Mouse (Mus musculus): Measurements from ENCODE around the gene Tmem211.

The Tmem211 gene

GRCm38 (mm10) chr5:113221147-113221865, 5.4 kb upstream of the Tmem211 start, which contains the start of gene 2900026A02Rik:
TSS of gene 2900026A02Rik (minus strand) at chr5:113221236.
- TF ChIP-seq GATA4 (IDR thresholded peaks at IDR 0.05; ENCODE audit: insufficient replicate concordance, low read length): no peak

- no peak for TF ChIP-seq GATA4 (IDR thresholded peaks at IDR 0.05; ENCODE audit: insufficient replicate concordance, low read length)
Measured at GRCm38 (mm10) chr5:113223888-113224287, 2.8 kb upstream of the Tmem211 start.

- no peak for TF ChIP-seq GATA4 (IDR thresholded peaks at IDR 0.05; ENCODE audit: insufficient replicate concordance, low read length)
Measured at GRCm38 (mm10) chr5:113225271-113225670, 1.4 kb upstream of the Tmem211 start.

- TF ChIP-seq GATA4 (IDR thresholded peaks at IDR 0.05; ENCODE audit: insufficient replicate concordance, low read length): no peak
Measured at GRCm38 (mm10) chr5:113225686-113226435, 848 bp upstream of the Tmem211 start.

- TF ChIP-seq GATA4 (IDR thresholded peaks at IDR 0.05; ENCODE audit: insufficient replicate concordance, low read length): no peak
Measured at GRCm38 (mm10) chr5:113230196-113230595, 3.5 kb downstream of the Tmem211 start.

- TF ChIP-seq GATA4 (IDR thresholded peaks at IDR 0.05; ENCODE audit: insufficient replicate concordance, low read length): no peak
Measured at GRCm38 (mm10) chr5:113249263-113249930, 22.7 kb downstream of the Tmem211 start.

- no peak for TF ChIP-seq GATA4 (IDR thresholded peaks at IDR 0.05; ENCODE audit: insufficient replicate concordance, low read length)
Measured at GRCm38 (mm10) chr5:113250806-113251205, 24.1 kb downstream of the Tmem211 start.

- no peak for TF ChIP-seq GATA4 (IDR thresholded peaks at IDR 0.05; ENCODE audit: insufficient replicate concordance, low read length)
Measured at GRCm38 (mm10) chr5:113265637-113266036, 38.9 kb downstream of the Tmem211 start.

- no peak for TF ChIP-seq GATA4 (IDR thresholded peaks at IDR 0.05; ENCODE audit: insufficient replicate concordance, low read length)
Measured at GRCm38 (mm10) chr5:113268246-113268645, 41.5 kb downstream of the Tmem211 start.

GRCm38 (mm10) chr5:113270043-113270442, 43.3 kb downstream of the Tmem211 start:
- no peak for TF ChIP-seq GATA4 (IDR thresholded peaks at IDR 0.05; ENCODE audit: insufficient replicate concordance, low read length)

GRCm38 (mm10) chr5:113271207-113271811, 44.6 kb downstream of the Tmem211 start:
- TF ChIP-seq GATA4 (IDR thresholded peaks at IDR 0.05; ENCODE audit: insufficient replicate concordance, low read length): no peak

GRCm38 (mm10) chr5:113275839-113276238, 49.1 kb downstream of the Tmem211 start:
- no peak for TF ChIP-seq GATA4 (IDR thresholded peaks at IDR 0.05; ENCODE audit: insufficient replicate concordance, low read length)

GRCm38 (mm10) chr5:113280138-113280856, 53.6 kb downstream of the Tmem211 start:
- TF ChIP-seq GATA4 (IDR thresholded peaks at IDR 0.05; ENCODE audit: insufficient replicate concordance, low read length): no peak

GRCm38 (mm10) chr5:113281557-113281956, 54.8 kb downstream of the Tmem211 start:
- TF ChIP-seq GATA4 (IDR thresholded peaks at IDR 0.05; ENCODE audit: insufficient replicate concordance, low read length): no peak

GRCm38 (mm10) chr5:113283726-113284125, 57.0 kb downstream of the Tmem211 start:
- TF ChIP-seq GATA4 (IDR thresholded peaks at IDR 0.05; ENCODE audit: insufficient replicate concordance, low read length): no peak
